Mouse (Mus musculus): ENCODE results near the gene Gpx1.
A peak's percentile ranks its signal among the peaks of the same experiment; 100 is the strongest.

The Gpx1 gene

GRCm38 (mm10) chr9:108339886-108340257, 1.2 kb downstream of the Gpx1 start:
- DNase-seq (ENCODE audit: low spot score): no peak

GRCm38 (mm10) chr9:108340258-108341138, 1.8 kb downstream of the Gpx1 start:
- no peak for DNase-seq (ENCODE audit: low spot score)

- DNase-seq (ENCODE audit: low spot score): no peak
Observed at GRCm38 (mm10) chr9:108341139-108341475, 2.4 kb downstream of the Gpx1 start.

- DNase-seq (ENCODE audit: low spot score): no peak
Observed at GRCm38 (mm10) chr9:108341801-108342200, 3.1 kb downstream of the Gpx1 start.

- no peak for DNase-seq (ENCODE audit: low spot score)
Observed at GRCm38 (mm10) chr9:108342301-108342831, 3.7 kb downstream of the Gpx1 start.

- DNase-seq (ENCODE audit: low spot score): no peak
Observed at GRCm38 (mm10) chr9:108343331-108343730, 4.6 kb downstream of the Gpx1 start.

GRCm38 (mm10) chr9:108343835-108344234, 5.1 kb downstream of the Gpx1 start:
- no peak for DNase-seq (ENCODE audit: low spot score)

- DNase-seq (ENCODE audit: low spot score): no peak
Observed at GRCm38 (mm10) chr9:108344471-108344870, 5.8 kb downstream of the Gpx1 start.

- DNase-seq (ENCODE audit: low spot score): no peak
Observed at GRCm38 (mm10) chr9:108347024-108347423, 8.3 kb downstream of the Gpx1 start.

- DNase-seq (ENCODE audit: low spot score): peak; percentile 96
Observed at GRCm38 (mm10) chr9:108347540-108348289, 9.0 kb downstream of the Gpx1 start, which contains the start of gene Usp4. Gene Usp4 (plus strand): TSS chr9:108347853.

- DNase-seq (ENCODE audit: low spot score): no peak
Observed at GRCm38 (mm10) chr9:108348290-108348680, 9.6 kb downstream of the Gpx1 start.

GRCm38 (mm10) chr9:108349727-108350126, 11.0 kb downstream of the Gpx1 start:
- no peak for DNase-seq (ENCODE audit: low spot score)

GRCm38 (mm10) chr9:108378234-108378633, 39.5 kb downstream of the Gpx1 start:
- DNase-seq (ENCODE audit: low spot score): no peak

- DNase-seq (ENCODE audit: low spot score): no peak
Observed at GRCm38 (mm10) chr9:108378736-108379135, 40.0 kb downstream of the Gpx1 start.

GRCm38 (mm10) chr9:108379294-108379693, 40.6 kb downstream of the Gpx1 start:
- DNase-seq (ENCODE audit: low spot score): no peak

- DNase-seq (ENCODE audit: low spot score): no peak
Observed at GRCm38 (mm10) chr9:108381382-108381781, 42.7 kb downstream of the Gpx1 start.

- no peak for DNase-seq (ENCODE audit: low spot score)
Observed at GRCm38 (mm10) chr9:108385006-108385405, 46.3 kb downstream of the Gpx1 start.

GRCm38 (mm10) chr9:108386816-108387215, 48.1 kb downstream of the Gpx1 start:
- no peak for DNase-seq (ENCODE audit: low spot score)

- no peak for DNase-seq (ENCODE audit: low spot score)
Observed at GRCm38 (mm10) chr9:108388601-108389000, 49.9 kb downstream of the Gpx1 start.

GRCm38 (mm10) chr9:108389220-108389619, 50.5 kb downstream of the Gpx1 start:
- DNase-seq (ENCODE audit: low spot score): no peak
